Mouse (Mus musculus): Measurements from ENCODE around the gene Gm20388.

GRCm38 (mm10) chr8:121088281-121088680 lies 1177.6 kb downstream of the Gm20388 start:
- no peak for TF ChIP-seq POLR2A (IDR thresholded peaks at IDR 0.05; ENCODE audit: borderline replicate concordance, control insufficient read depth, low read depth, low read length)
- TF ChIP-seq CTCF (IDR thresholded peaks at IDR 0.05; ENCODE audit: control insufficient read depth, insufficient read depth, low read length) = no peak

All from bone marrow, adult 2 months (tissue).